8 mouse cellular contexts compared by ENCODE assay signal in genomic region chr7:139389213-139389761, GRCm38 (mm10). TPM values are rescaled to one million over a fixed set of nuclear protein-coding genes. Genes with fewer than 3 reads are reported as not detected.
DNase-seq lines count a peak whose midpoint lies in the region; ATAC-seq lines count a peak whose summit lies in the region.

No protein-coding gene starts in this region.

- peak overlapping the region; percentile 69 for H3K4me3 ChIP-seq in forebrain, embryonic 11.5 days (ENCODE audit: low read depth, low read length)
- peak overlapping the region; percentile 87 for H3K4me3 ChIP-seq in kidney, embryonic 16.5 days (ENCODE audit: low read length)
- peak overlapping the region; percentile 78 for H3K4me3 ChIP-seq in midbrain, embryonic 12.5 days

- under 1% methylated on average over 53 of the region's 53 CpGs for WGBS in forebrain, embryonic 11.5 days
- WGBS in kidney, embryonic 16.5 days, result under 1% methylated on average over 53 of the region's 53 CpGs
- 1% methylated on average over 53 of the region's 53 CpGs for WGBS in midbrain, embryonic 12.5 days

- H3K9me3 ChIP-seq in forebrain, embryonic 11.5 days (ENCODE audit: control insufficient read depth, low read length), result no peaks in the 10 kb centered on the region
- H3K9me3 ChIP-seq in kidney, embryonic 16.5 days (ENCODE audit: low read length), result no peaks in the 10 kb centered on the region
- no peaks in the 10 kb centered on the region for H3K9me3 ChIP-seq in midbrain, embryonic 12.5 days

- H3K36me3 ChIP-seq in forebrain, embryonic 11.5 days (ENCODE audit: control insufficient read depth, insufficient read depth, low read length), result no peaks in the 10 kb centered on the region
- no peaks in the 10 kb centered on the region for H3K36me3 ChIP-seq in kidney, embryonic 16.5 days (ENCODE audit: insufficient read depth, low read length)
- H3K36me3 ChIP-seq in midbrain, embryonic 12.5 days, result no peaks in the 10 kb centered on the region

- H3K9ac ChIP-seq in forebrain, embryonic 11.5 days (ENCODE audit: low read length), result peak overlapping the region; percentile 77
- peak overlapping the region; percentile 94 for H3K9ac ChIP-seq in kidney, embryonic 16.5 days (replicated peaks; ENCODE audit: low read length)
- H3K9ac ChIP-seq in midbrain, embryonic 12.5 days (replicated peaks), result peak overlapping the region; percentile 79

- H3K4me2 ChIP-seq in forebrain, embryonic 11.5 days (ENCODE audit: low read depth, low read length, severe bottlenecking), result peak overlapping the region; percentile 84
- H3K4me2 ChIP-seq in kidney, embryonic 16.5 days (replicated peaks; ENCODE audit: low read depth, low read length), result peak overlapping the region; percentile 81
- peak overlapping the region; percentile 71 for H3K4me2 ChIP-seq in midbrain, embryonic 12.5 days (replicated peaks)

- peak; percentile 51 for DNase-seq in kidney, adult 11 months
- DNase-seq in kidney, adult 8-10 months, result no peak
- peak; percentile 54 for DNase-seq in MN1 (ENCODE audit: low spot score)
- DNase-seq in forebrain, embryonic 11.5 days (ENCODE audit: low spot score), result no peak
- no peak for DNase-seq in right cerebral cortex, postnatal 14 days
- no peak for DNase-seq in layer of hippocampus, postnatal 10 days (ENCODE audit: low spot score in 2 of 2)

- H3K27me3 ChIP-seq in forebrain, embryonic 11.5 days (ENCODE audit: control insufficient read depth, insufficient read depth, low read length), result no peaks in the 10 kb centered on the region
- H3K27me3 ChIP-seq in kidney, embryonic 16.5 days (ENCODE audit: insufficient read depth, low read length), result no peaks in the 10 kb centered on the region
- H3K27me3 ChIP-seq in midbrain, embryonic 12.5 days, result no peaks in the 10 kb centered on the region

- peak; percentile 76 for ATAC-seq in forebrain, embryonic 11.5 days (replicated peaks; ENCODE audit: low FRiP score)
- ATAC-seq in kidney, embryonic 16.5 days (ENCODE audit: low FRiP score, low TSS enrichment), result peak; percentile 69
- ATAC-seq in midbrain, embryonic 12.5 days (ENCODE audit: low FRiP score, low read depth), result peak; percentile 79

- no peak overlapping the region for H3K27ac ChIP-seq in forebrain, embryonic 11.5 days (ENCODE audit: low read depth, low read length)
- H3K27ac ChIP-seq in kidney, embryonic 16.5 days (ENCODE audit: low read length), result peak overlapping the region; percentile 75
- peak overlapping the region; percentile 59; the same call in 1 of the 2 replicates for H3K27ac ChIP-seq in midbrain, embryonic 12.5 days (replicated peaks)

- H3K4me1 ChIP-seq in forebrain, embryonic 11.5 days (replicated peaks; ENCODE audit: control insufficient read depth, insufficient read depth, low read length), result peaks cover 10% of the 10 kb centered on the region; the same call in 1 of the 2 replicates
- peaks cover 43% of the 10 kb centered on the region for H3K4me1 ChIP-seq in kidney, embryonic 16.5 days (ENCODE audit: insufficient read depth, low read length)
- H3K4me1 ChIP-seq in midbrain, embryonic 12.5 days, result peaks cover 19% of the 10 kb centered on the region

RNA-seq across cellular contexts. Expression of gene Inpp5a, which starts 0.4 kb away (rescaled TPM):
- polyA plus RNA-seq in forebrain, embryonic 11.5 days (2014; fragmentation: Nextera tagmentation; extraction: Ambion mirVana), result 22.4 and 23.7 TPM in 2 replicates
- polyA plus RNA-seq in kidney, embryonic 16.5 days (2015; fragmentation: Nextera tagmentation; extraction: Ambion mirVana), result 16.0 and 17.7 TPM in 2 replicates
- polyA plus RNA-seq in midbrain, embryonic 12.5 days (2016; fragmentation: Nextera tagmentation; extraction: Ambion mirVana), result 22.5 and 24.8 TPM in 2 replicates
- total RNA-seq in layer of hippocampus, postnatal 10 days (2021), result 10 to 100 TPM; 41.2 to 43.2 TPM

Comparison
In these comparisons a context has a peak if more than half of its experiments do, and no peak if none do; other contexts are left out.
1. DNase-seq: peak in kidney, adult 11 months (single experiment) and MN1 (single experiment); none in kidney, adult 8-10 months (0 of 2), forebrain, embryonic 11.5 days (single experiment), right cerebral cortex, postnatal 14 days (single experiment) and layer of hippocampus, postnatal 10 days (0 of 2).
2. Peak in every context shown above with its lines, with median percentiles within 50 percentile points of each other: ATAC-seq, H3K4me2 ChIP-seq, H3K4me3 ChIP-seq and H3K9ac ChIP-seq.